Mouse (Mus musculus) frontal cortex, adult 2 months (tissue): ENCODE measurements around the gene Snx12. TPM values are rescaled to one million over a fixed set of nuclear protein-coding genes. Genes with fewer than 3 reads are reported as not detected.

Experiments
- DNase-seq, 2 experiments: peaks; one replicate each; pipeline ENCODE4 v3.0.0; 2022; ENCODE audit warnings: low spot score in 1 of 2; ENCODE audit errors: extremely low spot score in 1 of 2
- polyA plus RNA-seq: library from polyadenylated mRNA; depleted of rRNA; stranded (reverse); fragments of >200 nt; gene quantifications from 2 replicates; pipeline ENCODE4 v1.2.3, GENCODE M21; 2012; rRNA removed

The Snx12 gene
- 33.4 and 33.6 TPM in 2 replicates for polyA plus RNA-seq

- peak; percentile 87 to 92 for DNase-seq
Measured at GRCm38 (mm10) chrX:101221834-101222795, at the start of gene Snx12. Gene Snx12, minus strand, starts transcription at chrX:101222563.

GRCm38 (mm10) chrX:101268755-101269124 is 46.4 kb upstream of the Snx12 start, which contains the start of gene Gm20489:
Gene Gm20489, minus strand, starts transcription at chrX:101269023.
- DNase-seq = no peak

- DNase-seq = no peak
Measured at GRCm38 (mm10) chrX:101268025-101268754, 45.8 kb upstream of the Snx12 start, which contains the start of gene Il2rg. Gene Il2rg, minus strand, starts transcription at chrX:101268255.

- no peak for DNase-seq
Measured at GRCm38 (mm10) chrX:101266631-101267030, 44.3 kb upstream of the Snx12 start.

GRCm38 (mm10) chrX:101263892-101264291 is 41.5 kb upstream of the Snx12 start, which contains the start of gene Gm614:
Gene Gm614, minus strand, starts transcription at chrX:101263992.
- DNase-seq = no peak

- no peak for DNase-seq
Measured at GRCm38 (mm10) chrX:101260441-101261325, 38.3 kb upstream of the Snx12 start.

GRCm38 (mm10) chrX:101256603-101257002 is 34.2 kb upstream of the Snx12 start:
- DNase-seq = peak in 1 of 2 experiments; percentile 4

- no peak for DNase-seq
Measured at GRCm38 (mm10) chrX:101254740-101255139, 32.4 kb upstream of the Snx12 start.

- DNase-seq = peak; percentile 76 to 90
Measured at GRCm38 (mm10) chrX:101253952-101254729, 31.8 kb upstream of the Snx12 start, which contains the start of gene Foxo4. Gene Foxo4, plus strand, starts transcription at chrX:101254528.

GRCm38 (mm10) chrX:101245011-101245410 is 22.6 kb upstream of the Snx12 start:
- no peak for DNase-seq

- no peak for DNase-seq
Measured at GRCm38 (mm10) chrX:101222796-101223162, 416 bp upstream of the Snx12 start.

- no peak for DNase-seq
Measured at GRCm38 (mm10) chrX:101189285-101189684, 33.1 kb downstream of the Snx12 start.

GRCm38 (mm10) chrX:101187647-101188046 is 34.7 kb downstream of the Snx12 start:
- no peak for DNase-seq

GRCm38 (mm10) chrX:101173388-101173787 is 49.0 kb downstream of the Snx12 start:
- no peak for DNase-seq

GRCm38 (mm10) chrX:101168425-101168824 is 53.9 kb downstream of the Snx12 start:
- no peak for DNase-seq

- no peak for DNase-seq
Measured at GRCm38 (mm10) chrX:101163739-101164138, 58.6 kb downstream of the Snx12 start.

- DNase-seq = no peak
Measured at GRCm38 (mm10) chrX:101163278-101163677, 59.1 kb downstream of the Snx12 start.

GRCm38 (mm10) chrX:101162532-101162931 is 59.8 kb downstream of the Snx12 start:
- DNase-seq = no peak

GRCm38 (mm10) chrX:101157488-101157887 is 64.9 kb downstream of the Snx12 start:
- no peak for DNase-seq
